Mouse (Mus musculus) gonadal fat pad, adult 2 months (tissue): ENCODE measurements around the gene Bpnt1. TPM values are rescaled to one million over a fixed set of nuclear protein-coding genes. Genes with fewer than 3 reads are reported as not detected.
"Not testable (repeated sequence)": the region's sequence is repeated elsewhere in the genome, so short reads cannot be mapped to it uniquely, and the experiment has no call there.

ENCODE experiments used
- DNase-seq: peaks from one replicate; pipeline ENCODE4 v3.0.0-alpha.2; 2012; ENCODE audit warnings: low read depth
- polyA plus RNA-seq: library from polyadenylated mRNA; depleted of rRNA; stranded (reverse); fragments of >200 nt; gene quantifications from 2 replicates; pipeline ENCODE4 v1.2.3, GENCODE M21; 2012; rRNA removed

Gene Bpnt1
- 91.1 and 108 TPM in 2 replicates for polyA plus RNA-seq

DNA sequence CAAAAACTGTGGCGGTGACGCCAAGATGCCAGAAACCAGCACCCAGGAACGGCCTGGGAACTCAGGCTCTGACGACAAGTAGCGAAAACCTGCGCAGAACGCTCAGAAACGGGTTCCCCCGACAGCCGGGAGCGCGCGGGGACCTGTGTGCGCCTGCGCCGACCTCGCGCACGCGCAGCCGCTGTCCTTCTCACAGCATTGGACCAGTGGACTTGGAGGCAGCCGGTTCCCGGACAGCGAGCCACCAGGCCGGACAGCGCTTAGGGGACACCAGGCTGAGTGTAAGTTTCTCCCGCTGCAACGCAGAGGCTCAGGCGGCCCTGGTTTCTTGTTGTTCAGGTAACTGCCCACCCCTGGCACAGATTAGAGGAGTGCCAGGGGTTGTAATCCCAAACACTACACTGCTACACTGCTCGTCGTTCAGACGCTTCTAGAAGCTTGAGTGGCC is at the start of gene Bpnt1:
Gene Bpnt1 (plus strand): TSS at position 167 of the 448 bp plus-strand sequence.
- DNase-seq = no peak

- DNase-seq = no peak
Measured at GRCm38 (mm10) chr1:185282846-185283245, 49.1 kb upstream of the Bpnt1 start.

DNA sequence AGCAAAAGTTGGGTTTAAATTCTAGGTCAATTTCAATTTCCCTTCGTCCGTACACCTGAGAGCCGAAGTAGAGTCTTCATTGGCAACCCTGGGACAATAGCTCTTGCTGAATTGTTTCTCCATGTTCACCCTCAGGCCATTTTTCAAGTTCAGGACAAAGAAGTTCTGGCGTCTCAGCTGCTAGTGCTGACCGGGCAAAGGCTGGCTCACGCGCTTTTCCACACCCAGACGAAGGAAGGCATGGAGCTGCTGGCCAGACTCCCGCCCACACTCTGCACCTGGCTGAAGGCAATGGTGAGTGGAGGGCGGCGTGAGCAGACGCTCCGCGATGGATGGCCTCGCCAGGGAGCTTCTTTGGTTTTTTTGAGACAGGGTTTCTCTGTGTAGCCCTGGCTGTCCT is 48.7 kb upstream of the Bpnt1 start:
- peak; percentile 76 for DNase-seq

DNA sequence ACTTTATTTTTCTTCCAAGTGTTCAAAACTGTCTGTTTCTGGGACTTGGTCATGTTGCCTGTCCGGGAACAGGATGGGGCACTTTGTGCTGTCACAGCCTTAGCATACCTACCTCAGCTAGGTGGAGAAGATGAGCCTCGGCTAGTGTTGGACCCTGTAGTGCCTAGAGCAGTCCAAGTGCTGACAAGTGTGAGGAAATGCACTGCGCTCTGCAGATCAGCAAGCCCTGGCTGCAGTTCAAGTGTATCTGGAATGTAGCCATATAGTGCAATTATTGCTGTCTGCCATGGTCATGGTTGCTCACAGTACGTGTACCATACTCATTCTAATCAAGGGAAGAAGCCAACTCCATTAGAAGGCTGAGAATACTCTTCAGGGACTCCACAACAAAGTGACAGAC is 47.2 kb upstream of the Bpnt1 start:
- peak; percentile 56 for DNase-seq

- no peak for DNase-seq
Measured at GRCm38 (mm10) chr1:185285171-185285570, 46.8 kb upstream of the Bpnt1 start.

- DNase-seq = no peak
Measured at GRCm38 (mm10) chr1:185287066-185287465, 44.9 kb upstream of the Bpnt1 start.

- DNase-seq = no peak
Measured at GRCm38 (mm10) chr1:185289231-185289630, 42.7 kb upstream of the Bpnt1 start.

DNA sequence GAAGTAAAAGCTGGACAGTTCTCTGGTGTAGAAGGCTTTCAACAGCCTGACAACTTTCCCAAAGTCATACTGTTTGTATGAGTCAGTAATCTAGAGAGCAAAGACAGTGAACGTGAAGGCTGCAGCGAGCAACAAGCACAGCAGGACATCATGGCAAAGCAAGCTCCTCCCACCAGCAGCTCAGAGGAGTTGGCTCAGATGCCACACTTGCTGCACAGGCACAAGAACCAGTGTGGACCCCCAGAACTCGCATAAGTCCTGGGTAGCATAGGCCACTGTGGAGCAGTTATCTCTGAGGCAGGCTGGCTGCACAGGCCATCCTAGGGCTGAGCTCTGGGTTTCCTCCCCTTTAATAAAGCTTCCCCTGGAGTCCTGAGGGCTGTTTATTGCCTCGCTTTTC is 40.6 kb upstream of the Bpnt1 start:
- DNase-seq = no peak

GRCm38 (mm10) chr1:185292646-185293360 is 39.1 kb upstream of the Bpnt1 start:
- DNase-seq = no peak

GRCm38 (mm10) chr1:185296850-185297249 is 35.1 kb upstream of the Bpnt1 start:
- no peak for DNase-seq

DNA sequence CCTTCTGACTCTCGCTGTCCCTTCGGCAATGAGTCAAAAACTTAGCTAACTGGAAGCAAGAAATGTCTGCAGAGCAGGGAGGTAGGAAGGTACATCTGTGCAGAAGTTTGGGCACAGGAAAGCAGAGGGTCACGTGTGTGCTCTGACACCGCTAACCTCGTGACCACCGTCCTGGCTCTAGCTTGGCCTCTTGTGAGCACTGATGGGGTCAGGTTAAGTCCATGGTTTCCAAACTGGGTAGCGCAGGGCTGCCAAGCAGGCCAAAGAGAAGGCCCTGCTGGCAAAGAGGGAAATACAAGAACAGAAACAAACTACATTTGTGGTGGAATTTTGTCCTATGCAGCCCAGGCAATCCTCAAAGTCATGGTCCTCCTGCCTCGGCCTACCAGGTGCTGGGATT is 33.5 kb upstream of the Bpnt1 start:
- DNase-seq = no peak

- DNase-seq = no peak
Measured at GRCm38 (mm10) chr1:185302816-185303215, 29.1 kb upstream of the Bpnt1 start.

GRCm38 (mm10) chr1:185306836-185307235 is 25.1 kb upstream of the Bpnt1 start:
- DNase-seq = no peak

DNA sequence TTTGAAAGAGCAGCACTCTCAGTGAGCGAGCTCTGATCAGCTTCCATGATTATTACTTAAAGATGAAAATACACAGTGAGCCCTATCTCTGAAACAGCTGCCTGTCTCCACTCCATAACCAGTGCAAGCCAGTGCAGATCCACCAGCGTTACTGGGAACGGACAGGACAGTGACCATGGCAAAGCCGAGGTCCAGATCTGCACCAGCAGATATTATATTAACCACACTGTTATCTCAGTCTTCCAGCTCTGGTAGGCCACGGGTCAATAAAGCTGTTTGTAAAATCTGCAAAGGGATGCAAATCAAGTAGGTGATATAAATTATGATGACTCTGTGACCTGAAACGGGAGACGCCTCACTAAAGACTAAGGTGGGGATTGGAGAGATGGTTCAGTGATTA is 24.3 kb upstream of the Bpnt1 start:
- DNase-seq = no peak

- DNase-seq = no peak
Measured at GRCm38 (mm10) chr1:185308334-185308733, 23.6 kb upstream of the Bpnt1 start.

GRCm38 (mm10) chr1:185308908-185309307 is 23.0 kb upstream of the Bpnt1 start:
- DNase-seq = no peak

DNA sequence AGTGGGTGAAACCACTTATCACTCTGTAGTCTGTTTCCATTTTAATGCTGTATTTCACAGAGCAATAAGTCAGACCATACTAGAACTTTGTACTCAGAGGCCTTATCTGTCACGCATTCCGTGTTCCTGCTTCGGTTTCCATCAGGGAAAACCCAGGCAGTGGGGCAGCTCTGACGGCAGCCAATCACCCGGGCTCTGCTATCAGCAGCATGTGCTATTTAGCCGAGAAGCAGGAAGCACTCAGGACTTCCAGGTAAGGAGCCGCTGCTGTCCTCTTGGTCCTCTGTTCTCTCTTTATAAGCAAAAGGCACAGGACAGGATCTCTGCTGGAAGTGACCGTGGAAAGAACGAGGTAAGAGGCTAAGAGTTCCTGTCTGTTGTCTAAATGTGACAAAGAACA is 20.0 kb upstream of the Bpnt1 start:
- no peak for DNase-seq

DNA sequence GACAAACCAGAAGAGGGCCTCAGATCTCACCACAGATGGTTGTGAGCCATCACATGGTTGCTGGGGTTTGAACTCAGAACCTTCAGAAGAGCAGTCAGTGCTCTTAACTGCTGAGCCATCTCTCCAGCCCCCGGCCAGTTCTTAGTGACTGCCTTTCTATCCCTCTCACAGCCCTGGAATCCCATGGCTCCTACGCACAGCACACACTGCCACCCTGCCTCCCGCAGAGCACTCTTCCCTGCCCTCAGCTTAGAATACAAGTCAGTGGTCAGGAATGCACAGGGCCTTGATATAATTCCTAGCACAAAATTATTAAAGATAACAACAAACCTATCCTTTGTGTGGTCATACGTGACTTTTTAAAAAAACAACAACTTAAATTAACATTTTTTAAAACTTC is 17.4 kb upstream of the Bpnt1 start:
- DNase-seq = no peak

DNA sequence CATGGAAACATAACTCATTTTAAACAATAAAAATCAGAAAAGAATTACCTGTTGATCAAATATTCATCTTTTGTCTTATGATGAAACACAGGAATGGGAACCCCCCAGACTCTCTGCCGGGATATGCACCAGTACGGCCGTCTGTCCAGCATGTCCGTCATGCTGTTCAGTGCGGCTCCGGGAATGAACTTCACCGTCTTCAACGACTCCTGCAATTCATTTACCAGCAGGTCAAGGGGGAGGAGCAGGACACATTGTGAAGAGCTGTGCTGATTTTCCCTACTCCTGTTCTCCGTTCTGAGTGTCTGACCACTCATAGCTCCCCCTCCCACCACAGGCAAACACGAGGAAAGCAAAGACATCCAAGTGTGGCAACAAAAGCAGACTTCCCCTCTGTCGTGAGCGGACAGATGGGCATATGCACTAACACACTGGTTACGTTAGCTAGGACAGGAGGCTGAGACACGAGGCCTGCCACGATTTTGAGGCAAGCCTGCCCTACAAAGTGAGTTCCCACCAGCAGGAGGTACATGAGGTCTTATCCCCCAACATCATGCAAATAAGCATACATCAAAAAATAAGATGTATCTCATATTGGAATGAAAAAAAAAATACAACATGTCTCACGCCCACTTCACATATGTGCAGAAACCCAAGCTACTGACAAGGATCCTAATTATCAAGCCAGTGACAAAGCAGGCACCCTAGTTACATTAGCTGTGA is 15.9 kb upstream of the Bpnt1 start:
- DNase-seq = no peak

DNA sequence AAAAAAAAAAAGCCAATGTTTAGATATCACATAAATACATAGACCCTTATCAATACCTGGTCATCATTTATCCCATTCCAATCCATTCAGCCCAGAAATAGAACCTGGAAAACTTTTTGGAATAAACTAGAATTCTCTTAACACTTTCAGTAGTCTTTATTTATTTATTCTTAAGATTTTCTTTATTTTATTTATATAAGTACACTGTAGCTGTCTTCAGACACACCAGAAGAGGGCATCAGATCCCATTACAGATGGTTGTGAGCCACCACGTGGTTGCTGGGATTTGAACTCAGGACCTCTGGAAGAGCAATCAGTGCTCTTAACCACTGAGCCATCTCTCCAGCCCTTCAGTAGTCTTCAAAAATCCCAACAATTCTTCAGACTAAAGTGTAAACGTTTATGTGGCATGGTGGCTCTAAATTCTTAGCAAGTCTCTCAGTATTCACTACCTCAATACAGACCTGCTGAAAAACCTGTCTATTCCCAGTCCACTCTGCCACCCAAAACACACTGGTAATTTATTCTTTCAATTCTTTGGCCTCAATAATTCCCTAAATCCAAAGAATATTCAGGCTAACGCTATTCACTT is 4.1 kb upstream of the Bpnt1 start:
- not testable (repeated sequence) for DNase-seq

DNA sequence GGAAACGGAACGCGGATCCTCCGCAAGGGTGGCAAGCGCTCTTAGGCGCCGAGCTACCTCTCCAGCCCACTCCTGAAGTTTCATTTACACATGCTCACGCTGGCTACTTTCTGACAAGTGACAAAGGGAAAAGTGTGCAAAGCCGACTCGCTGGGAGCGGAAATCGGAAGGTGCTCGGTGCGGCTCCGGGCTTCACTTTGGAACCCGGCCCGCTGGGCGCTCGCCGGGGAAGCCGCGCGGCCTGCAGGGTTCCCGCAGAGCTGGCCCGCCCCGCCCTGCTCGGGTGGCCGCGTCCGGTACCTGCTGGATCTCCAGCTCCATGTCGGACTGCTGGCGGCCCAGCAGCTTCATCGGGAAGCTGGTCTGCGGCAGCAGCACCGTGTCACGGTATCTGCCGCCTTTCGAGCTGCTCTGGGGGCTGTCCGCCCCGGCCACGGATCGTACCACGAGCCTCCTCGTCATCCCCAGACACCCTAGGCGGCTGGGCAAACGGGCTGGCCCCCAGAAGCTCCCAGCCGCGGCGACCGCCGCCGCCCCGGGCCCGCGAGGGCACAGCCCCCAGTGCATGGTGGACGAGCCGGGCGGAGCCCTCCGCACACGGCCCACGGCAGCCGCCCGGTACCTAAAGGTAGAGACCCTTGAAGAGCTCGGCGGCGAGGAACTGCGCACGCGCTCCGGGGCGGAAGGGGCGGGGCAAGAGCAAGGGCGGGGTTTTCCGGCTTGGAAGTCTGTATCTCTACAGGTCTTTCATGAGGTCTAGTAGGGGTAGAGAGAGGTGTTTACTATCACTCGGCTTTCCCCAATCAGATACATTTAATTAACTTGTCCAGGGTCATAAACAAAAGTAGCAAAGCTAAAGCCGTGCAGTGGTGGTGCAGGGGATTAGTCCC is 3.0 kb upstream of the Bpnt1 start, which contains the start of gene Iars2:
Gene Iars2 (minus strand): TSS at position 676 of the 890 bp plus-strand sequence.
- no peak for DNase-seq

GRCm38 (mm10) chr1:185329851-185330250 is 2.1 kb upstream of the Bpnt1 start:
- DNase-seq = no peak
